Mouse (Mus musculus): ENCODE results near the gene Gm11492.

The Gm11492 gene

GRCm38 (mm10) chr11:87578963-87579601 lies 12.6 kb downstream of the Gm11492 start:
- CTCF ChIA-PET: interaction anchor here (0.7 to 0.9 kb wide), 2 partner anchors 17 to 35 kb away, joined by 3 to 4 read pairs; no protein-coding TSS in a partner anchor

- CTCF ChIA-PET: no interaction called here
Measured at GRCm38 (mm10) chr11:87579713-87580112, 13.3 kb downstream of the Gm11492 start.

DNA sequence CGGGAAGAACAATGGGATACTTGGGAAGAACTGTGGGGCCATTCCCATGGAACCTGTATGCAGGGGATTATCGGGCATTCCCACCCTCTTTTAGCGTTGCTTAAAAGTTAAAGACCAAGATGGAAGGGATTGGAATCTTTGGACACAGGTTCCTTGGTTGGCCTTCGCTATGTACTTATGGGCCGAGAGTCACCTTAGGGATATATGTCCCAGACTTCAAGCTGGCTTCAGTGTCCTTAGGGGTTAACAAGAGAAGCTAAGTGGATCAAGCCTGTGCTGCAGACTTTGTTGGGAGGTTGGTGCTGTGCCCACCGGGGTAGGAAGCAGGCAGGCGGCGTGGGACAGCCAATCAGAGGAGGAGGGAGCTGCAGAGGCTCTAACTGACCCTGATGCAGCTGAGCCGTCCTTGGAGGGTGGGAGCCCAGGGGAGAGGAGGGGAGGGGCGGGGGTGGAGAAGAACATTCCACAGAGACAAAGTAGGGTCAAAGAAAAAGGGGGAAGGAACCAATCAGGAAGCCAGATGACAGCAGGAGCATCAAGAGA lies 14.2 kb downstream of the Gm11492 start:
- CTCF ChIA-PET: interaction anchor here (0.8 kb wide), 1 partner anchor 99 kb away, joined by 6 read pairs; no protein-coding TSS in a partner anchor

DNA sequence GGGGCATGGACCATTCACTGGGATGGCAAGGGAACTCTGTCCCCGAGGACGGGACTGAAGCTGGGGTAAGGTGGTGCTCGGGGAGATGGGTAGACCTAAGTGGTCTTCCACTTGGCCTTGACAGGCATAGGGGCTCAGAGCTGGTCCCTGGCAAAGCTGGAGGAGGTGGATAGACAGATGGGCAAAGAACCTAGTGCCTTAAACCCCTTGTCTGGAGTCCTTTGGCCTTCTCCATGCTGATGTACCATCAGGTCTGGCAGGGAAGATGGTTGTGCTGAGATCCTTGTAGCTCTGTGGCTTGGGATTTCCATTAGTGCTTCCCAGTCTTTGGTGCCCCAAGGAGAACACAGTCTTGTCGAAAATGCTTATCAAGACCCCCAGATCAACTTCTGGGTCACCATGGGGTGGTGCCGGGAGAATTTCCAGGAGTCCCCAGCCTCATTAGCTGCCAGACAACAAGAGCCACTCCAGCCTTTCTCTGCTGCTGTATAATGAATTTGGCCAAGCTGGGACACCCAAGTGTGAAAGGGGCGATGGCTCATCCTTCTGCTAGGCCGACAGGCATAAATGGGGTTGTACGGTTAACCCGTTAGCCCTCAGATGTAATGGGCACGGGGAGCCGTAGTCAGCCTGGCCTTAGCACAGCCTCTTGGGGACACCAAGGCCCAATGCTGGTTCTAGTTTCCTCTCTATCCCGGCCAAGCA lies 14.9 kb downstream of the Gm11492 start:
- CTCF ChIA-PET: interaction anchor here (0.8 kb wide), 1 partner anchor 100 kb away, joined by 6 read pairs; no protein-coding TSS in a partner anchor

DNA sequence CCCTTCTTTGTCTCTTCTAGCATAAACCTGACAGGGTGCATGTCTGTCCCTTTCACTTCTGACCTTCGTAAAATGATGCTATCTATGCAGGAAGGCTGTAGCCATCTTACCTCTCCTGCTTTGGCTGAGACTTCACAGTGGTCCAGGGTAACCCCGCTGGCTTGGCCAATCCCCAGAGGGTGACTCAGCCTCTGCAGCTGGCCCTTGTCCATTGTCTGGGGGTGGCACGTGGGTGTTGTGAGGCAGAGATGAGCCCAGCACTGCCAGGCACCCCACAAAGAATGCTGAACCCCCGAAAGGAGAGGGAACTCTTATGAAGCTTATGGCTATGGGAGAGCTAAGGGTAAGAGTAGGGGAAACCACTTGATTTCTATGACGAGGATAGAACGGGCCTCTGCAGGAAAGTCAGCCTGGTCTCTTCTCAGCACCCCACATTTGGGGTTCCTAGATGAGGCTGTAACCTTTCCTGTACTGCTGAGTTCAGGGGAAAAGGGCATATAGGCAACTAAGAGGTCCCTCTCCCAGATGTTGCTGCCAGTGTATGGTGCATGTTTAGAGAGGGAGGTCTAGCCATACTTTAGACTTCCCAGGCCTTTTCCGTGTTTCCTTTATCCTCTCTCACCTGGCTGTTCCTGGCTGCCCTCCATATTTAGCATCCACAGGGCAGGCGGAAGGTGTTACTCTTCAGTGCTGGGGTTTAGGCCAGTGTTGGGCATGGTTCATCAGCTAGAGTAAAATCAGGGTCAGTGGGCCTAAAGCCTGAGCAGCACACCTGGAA lies 15.7 kb downstream of the Gm11492 start:
- CTCF ChIA-PET: no interaction called here

DNA sequence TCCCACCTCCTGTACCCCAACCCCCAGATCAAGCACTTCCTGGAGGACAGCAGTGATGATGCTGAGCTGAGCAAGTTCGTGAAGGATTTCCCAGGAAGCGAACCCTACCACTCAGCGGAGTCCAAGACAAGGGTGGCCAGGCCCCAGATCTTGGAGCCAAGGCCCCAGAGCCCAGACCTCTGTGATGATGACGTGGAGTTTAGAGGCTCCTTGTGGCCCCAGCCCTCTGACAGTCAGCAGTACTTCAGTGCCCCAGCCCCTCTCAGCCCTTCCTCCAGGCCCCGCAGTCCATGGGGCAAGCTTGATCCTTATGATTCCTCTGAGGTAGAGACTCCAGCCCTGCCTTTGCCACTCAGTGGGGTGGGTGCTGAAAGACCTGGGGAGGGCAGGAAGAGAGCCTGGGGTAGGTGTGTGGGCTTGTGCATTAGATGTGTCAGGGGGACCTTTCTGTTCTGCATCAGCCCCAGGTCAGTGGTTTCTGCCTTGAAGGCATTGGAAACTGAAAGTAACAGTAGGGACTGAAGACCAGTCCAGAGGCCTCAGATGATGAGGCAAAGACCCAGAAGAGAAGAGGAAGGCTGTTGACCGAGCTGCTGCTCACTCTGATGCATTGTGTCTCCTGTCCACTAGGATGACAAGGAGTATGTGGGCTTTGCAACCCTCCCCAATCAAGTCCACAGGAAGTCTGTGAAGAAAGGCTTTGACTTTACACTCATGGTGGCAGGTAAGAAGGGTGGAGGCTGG lies 17.0 kb downstream of the Gm11492 start:
- CTCF ChIA-PET: no interaction called here

- CTCF ChIA-PET: no interaction called here
Measured at GRCm38 (mm10) chr11:87584711-87585505, 18.5 kb downstream of the Gm11492 start.

- CTCF ChIA-PET: no interaction called here
Measured at GRCm38 (mm10) chr11:87587211-87587874, 20.9 kb downstream of the Gm11492 start.

DNA sequence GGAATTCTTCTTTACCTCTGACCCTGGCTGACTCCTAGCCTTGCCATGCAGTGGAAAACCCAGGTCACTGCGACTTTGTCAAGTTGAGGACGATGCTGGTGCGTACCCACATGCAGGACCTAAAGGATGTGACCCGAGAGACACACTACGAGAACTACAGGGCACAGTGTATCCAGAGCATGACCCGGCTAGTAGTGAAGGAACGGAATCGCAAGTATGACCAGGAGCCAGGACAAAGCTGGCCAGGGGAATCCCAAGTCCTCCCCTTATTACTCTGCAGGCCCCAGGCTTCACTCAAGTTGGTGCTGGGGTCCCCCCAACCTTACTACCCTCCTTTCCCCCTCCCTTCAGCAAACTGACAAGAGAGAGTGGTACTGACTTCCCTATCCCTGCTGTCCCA lies 23.2 kb downstream of the Gm11492 start:
- CTCF ChIA-PET: interaction anchor here (0.6 kb wide), 2 partner anchors 52 to 1123 kb away, joined by 3 to 5 read pairs; no protein-coding TSS in a partner anchor

- CTCF ChIA-PET: interaction anchor here (0.6 to 0.7 kb wide), 3 partner anchors 16 to 635 kb away, joined by 3 to 5 read pairs (median 4); no protein-coding TSS in a partner anchor
Measured at GRCm38 (mm10) chr11:87590841-87591525, 24.5 kb downstream of the Gm11492 start.

DNA sequence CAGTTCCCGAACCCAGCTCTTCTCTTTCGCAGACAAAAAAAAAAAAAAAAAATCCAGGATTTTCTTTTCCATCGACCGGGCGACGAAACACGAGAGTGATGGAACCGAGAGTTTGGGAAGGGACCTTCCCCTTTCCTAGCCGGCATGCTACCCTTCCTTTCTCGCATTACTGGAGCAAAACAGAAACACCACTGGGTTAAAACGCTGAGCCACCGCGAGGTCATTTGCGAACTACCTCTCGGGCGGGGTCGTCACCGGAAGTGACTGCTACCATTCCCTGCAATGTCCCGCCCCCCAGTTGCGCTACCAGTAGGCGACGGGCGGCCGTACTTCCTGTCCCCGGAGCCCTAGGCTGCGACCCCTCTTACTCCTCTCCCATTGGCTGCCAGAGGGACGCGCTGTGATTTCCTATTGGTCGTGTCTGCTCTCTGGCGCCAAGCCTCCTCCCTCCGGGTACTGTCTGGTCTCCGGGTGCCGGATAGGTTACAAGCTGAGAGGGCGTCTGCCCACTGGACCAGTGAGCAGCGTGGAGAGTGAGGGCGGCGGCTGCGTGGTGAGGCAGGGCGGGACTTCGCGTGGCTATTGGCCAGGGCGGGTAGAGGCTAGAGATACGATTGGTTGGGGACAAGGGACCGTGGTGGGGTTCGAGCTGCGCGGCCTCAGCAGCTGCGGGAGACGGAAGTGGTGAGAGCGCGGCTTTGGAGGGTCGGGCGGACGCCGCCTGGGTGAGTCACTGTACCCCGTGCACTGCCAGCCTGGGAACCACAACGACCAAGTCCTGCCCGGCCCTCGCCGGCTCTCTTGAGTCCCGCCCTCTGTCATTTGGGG lies 25.3 kb downstream of the Gm11492 start, which contains the start of gene Mtmr4:
TSS of gene Mtmr4 (plus strand) at position 637 of the 828 bp plus-strand sequence.
- CTCF ChIA-PET: interaction anchor here (0.6 to 0.7 kb wide), 4 partner anchors 15 to 634 kb away, joined by 3 to 6 read pairs (median 4); no protein-coding TSS in a partner anchor

DNA sequence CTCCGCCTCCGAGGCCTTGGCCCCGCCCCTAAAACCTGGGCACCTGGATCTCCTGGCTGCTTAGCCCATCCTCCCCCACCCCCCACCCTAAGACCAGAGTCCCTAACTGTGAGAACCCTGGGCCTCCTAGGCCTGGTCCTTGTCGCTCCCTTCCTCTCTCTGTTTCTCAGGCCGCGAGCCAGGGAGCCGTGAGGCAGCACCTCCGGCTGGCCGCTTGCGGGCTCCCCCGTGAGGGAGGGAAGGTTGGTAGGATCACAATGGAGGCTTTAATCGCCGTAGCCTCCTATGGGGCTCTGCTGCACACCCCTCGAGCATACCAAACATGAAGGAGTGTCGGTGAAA lies 25.9 kb downstream of the Gm11492 start:
- CTCF ChIA-PET: no interaction called here

- CTCF ChIA-PET: no interaction called here
Measured at GRCm38 (mm10) chr11:87592713-87593598, 26.5 kb downstream of the Gm11492 start.

GRCm38 (mm10) chr11:87595327-87595841 lies 28.9 kb downstream of the Gm11492 start:
- CTCF ChIA-PET: interaction anchor here (0.6 to 1.6 kb wide), 2 partner anchors 9 to 16 kb away, joined by 3 to 4 read pairs; no protein-coding TSS in a partner anchor

DNA sequence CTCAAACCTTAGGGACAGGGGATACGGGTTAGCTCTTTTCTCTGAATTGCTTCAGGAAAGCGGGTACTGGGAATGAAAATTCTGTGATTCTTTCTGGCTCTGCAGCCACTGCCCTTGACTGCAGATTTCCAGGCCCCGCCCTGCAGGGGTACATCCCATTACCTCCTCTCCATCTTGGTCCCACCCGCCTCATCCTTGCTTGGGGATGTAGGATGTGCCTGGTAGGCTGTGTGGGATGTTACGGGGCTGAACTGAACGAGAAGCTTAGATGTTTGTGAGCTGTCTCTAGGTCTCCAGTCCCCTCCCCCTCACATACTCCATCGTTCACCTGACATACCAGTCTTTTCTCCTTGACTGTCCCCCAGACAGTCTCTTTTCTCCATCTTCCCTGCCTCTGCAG lies 29.5 kb downstream of the Gm11492 start:
- CTCF ChIA-PET: interaction anchor here (0.6 to 1.6 kb wide), 2 partner anchors 17 to 135 kb away, joined by 3 read pairs; no protein-coding TSS in a partner anchor

GRCm38 (mm10) chr11:87596492-87596891 lies 30.0 kb downstream of the Gm11492 start:
- CTCF ChIA-PET: interaction anchor here (0.6 to 1.6 kb wide), 2 partner anchors 17 to 134 kb away, joined by 3 read pairs; no protein-coding TSS in a partner anchor

DNA sequence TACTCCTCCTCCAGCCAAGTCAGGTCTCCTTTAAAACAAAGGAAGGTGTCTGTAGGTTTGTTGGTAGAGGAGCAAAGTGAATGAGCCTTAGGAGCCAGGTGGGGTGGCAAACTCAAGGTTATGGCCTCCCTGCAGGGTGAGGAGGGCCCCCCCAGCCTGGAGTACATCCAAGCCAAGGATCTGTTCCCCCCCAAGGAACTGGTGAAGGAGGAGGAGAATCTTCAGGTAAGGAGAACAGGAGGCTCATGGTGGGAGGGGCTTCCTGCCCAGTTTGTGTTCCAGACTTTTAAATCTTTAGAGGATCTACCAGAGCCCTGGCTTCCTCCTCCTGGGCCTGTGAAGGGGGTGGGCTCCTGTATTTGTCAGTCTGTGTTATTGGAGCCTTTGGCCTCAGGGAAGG lies 30.6 kb downstream of the Gm11492 start:
- CTCF ChIA-PET: interaction anchor here (1.6 kb wide), 1 partner anchor 18 kb away, joined by 3 read pairs; no protein-coding TSS in a partner anchor

All from spleen, embryonic (tissue).